8 mouse cellular contexts compared by ENCODE assay signal in genomic region chr8:105566703-105567595, GRCm38 (mm10). TPM values are rescaled to one million over a fixed set of nuclear protein-coding genes. Genes with fewer than 3 reads are reported as not detected.
DNase-seq lines count a peak whose midpoint lies in the region; ATAC-seq and TF ChIP-seq lines count a peak whose summit lies in the region.

No protein-coding gene starts in this region.

- H3K4me3 ChIP-seq in ES-E14 (ENCODE audit: insufficient read depth in 1 of 2, low read depth in 1 of 2, low read length in 2 of 2, poor library complexity in 1 of 2, severe bottlenecking in 1 of 2) = peak overlapping the region; percentile 58 to 66

- H3K36me3 ChIP-seq in ES-E14 (ENCODE audit: control insufficient read depth, insufficient read depth, low read length, poor library complexity, severe bottlenecking) = no peaks in the 10 kb centered on the region

- in situ Hi-C loops in ES-E14 (cut with MboI; ENCODE audit: low sequenced_read_pairs in 2 of 2, unreplicated experiment in 2 of 2) = no loop called here

- DNase-seq in cerebellum, adult 11 months = peak; percentile 34
- DNase-seq in ES-E14 (ENCODE audit: low read depth, low spot score) = no peak
- peak; percentile 43 for DNase-seq in embryo, embryonic 11 days
- peak; percentile 20 for DNase-seq in heart, postnatal 4 days
- peak; percentile 36 for DNase-seq in liver
- DNase-seq in naive thymus-derived CD4-positive, alpha-beta T cell, adult 2 months (ENCODE audit: low read depth) = peak; percentile 70
- DNase-seq in thymus, postnatal 4 days = peak; percentile 64

- no peak; the same call in 1 of the 2 replicates for ATAC-seq in cerebellum, adult (ENCODE audit: insufficient number of reproducible peaks, low FRiP score, low TSS enrichment)

- peaks cover 2 to 10% of the 10 kb centered on the region in 2 experiments; a peak in 2 of 4 replicates for H3K4me1 ChIP-seq in ES-E14 (ENCODE audit: control insufficient read depth in 2 of 2, insufficient read depth in 2 of 2, low read length in 2 of 2, poor library complexity in 1 of 2)

- no peaks in the 10 kb centered on the region for H3K9me3 ChIP-seq in ES-E14 (ENCODE audit: control insufficient read depth, insufficient read depth, low read depth, low read length)

- H3K9ac ChIP-seq in ES-E14 (ENCODE audit: insufficient read depth, low read depth, low read length, poor library complexity, severe bottlenecking) = peak overlapping the region; percentile 63

- H3K27ac ChIP-seq in ES-E14 (ENCODE audit: insufficient read depth, low read depth, low read length, poor library complexity, severe bottlenecking) = no peak overlapping the region

TF ChIP-seq in ES-E14, 5 proteins besides CTCF, POLR2A, EP300 and RAD21:
- TF ChIP-seq CHD2 (IDR thresholded peaks at IDR 0.05; ENCODE audit: low read depth, low read length) (no peak), MAFK (IDR thresholded peaks at IDR 0.05; ENCODE audit: insufficient read depth, low read depth, low read length) (no peak), HCFC1 (IDR thresholded peaks at IDR 0.05; ENCODE audit: borderline replicate concordance, insufficient read depth, low read length) (no peak), ZNF384 (IDR thresholded peaks at IDR 0.05; ENCODE audit: low read depth, low read length) (no peak), ZC3H11A (IDR thresholded peaks at IDR 0.05; ENCODE audit: borderline replicate concordance, low read depth, low read length) (no peak)

RNA-seq across cellular contexts. Expression of gene Atp6v0d1, which starts 1.1 kb away (rescaled TPM):
- 65.1 and 85.5 TPM in 2 replicates for total RNA-seq in ES-E14 (2012; rRNA removed)
- total RNA-seq in heart, postnatal 4 days (2021) = 10 to 100 TPM; 58.2 to 59.5 TPM

RNA-seq across cellular contexts. Expression of gene Ripor1, which starts 38.1 kb away (rescaled TPM):
- total RNA-seq in ES-E14 (2012; rRNA removed) = 3.5 and 5.6 TPM in 2 replicates
- 10 to 100 TPM; 51.1 to 51.5 TPM for total RNA-seq in heart, postnatal 4 days (2021)

RNA-seq across cellular contexts. Expression of gene Hsd11b2, which starts 48.4 kb away (rescaled TPM):
- 0.67 and 0.74 TPM in 2 replicates for total RNA-seq in ES-E14 (2012; rRNA removed)
- under 1 TPM; 0.43 to 0.52 TPM for total RNA-seq in heart, postnatal 4 days (2021)
